Mouse (Mus musculus): ENCODE data around the gene Kdm2a.

DNA sequence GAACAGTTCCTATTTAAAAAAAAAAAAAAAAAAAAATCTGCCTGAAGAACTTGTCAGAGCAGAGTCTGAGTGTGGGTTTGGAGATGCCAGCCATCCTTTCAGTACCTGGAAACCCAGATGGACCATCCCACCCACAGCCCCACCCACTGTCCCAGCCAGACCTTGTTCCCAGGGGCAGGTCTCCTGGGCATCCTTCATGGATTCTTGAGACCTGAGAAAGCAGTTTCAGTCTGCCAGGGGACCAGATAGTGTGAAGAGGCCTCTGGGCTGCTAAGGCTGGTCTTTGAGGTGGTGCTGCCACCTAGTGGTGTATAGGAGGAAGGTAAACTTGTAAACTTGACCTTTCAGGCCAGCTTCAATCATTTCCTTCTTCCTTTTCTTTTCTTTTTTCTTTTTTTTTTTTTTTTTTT lies 88.3 kb downstream of the Kdm2a start:
- TF ChIP-seq FLI1 (IDR thresholded peaks at IDR 0.05; ENCODE audit: low read length): no peak
- TF ChIP-seq GATA1 (IDR thresholded peaks at IDR 0.05; ENCODE audit: borderline replicate concordance, low read length): no peak

Measured in megakaryocyte, embryonic 14.5 days (primary cell).